Mouse (Mus musculus): ENCODE measurements around the gene Trim54. TPM values are rescaled to one million over a fixed set of nuclear protein-coding genes. Genes with fewer than 3 reads are reported as not detected.

The Trim54 gene
- total RNA-seq (2012; rRNA removed) (not detected in 2 replicates), polyA plus RNA-seq (2012; ENCODE audit: insufficient read depth in 1 of 2, insufficient read length in 2 of 2, low read depth in 1 of 2, low replicate concordance in 2 of 2, missing spikeins in 1 of 2) (not detected)

DNA sequence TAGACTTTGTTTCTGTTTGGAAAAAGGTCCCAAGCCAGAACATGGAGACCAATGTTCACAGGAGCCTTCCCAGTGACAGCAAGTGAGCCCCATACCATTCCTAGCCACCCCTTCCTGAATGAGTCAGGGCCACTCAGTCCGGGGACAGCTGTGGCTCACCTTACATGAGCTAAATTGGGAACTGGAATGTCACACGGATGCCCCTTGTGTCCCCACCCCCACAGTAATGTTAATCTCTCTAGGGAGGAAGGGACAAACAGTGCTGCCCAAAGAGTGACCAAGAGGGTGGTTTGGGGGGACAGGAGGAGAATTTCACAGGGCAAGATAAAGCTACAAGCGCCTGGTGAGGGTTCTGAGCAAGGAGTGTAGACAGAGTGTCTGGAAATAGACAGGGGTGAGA is at the start of gene Trim54:
Trim54 (plus strand) TSS at position 359 of the 400 bp plus-strand sequence.
- Histone ChIP-seq H3K9me3 (replicated peaks; ENCODE audit: insufficient read depth, low read length) (no peaks in the 10 kb centered on the region), H3K9ac (ENCODE audit: control insufficient read depth, low read depth, low read length, poor library complexity, severe bottlenecking) (no peak within 1 kb of the TSS), H3K79me2 (ENCODE audit: control insufficient read depth, insufficient read depth, low read length, poor library complexity) (no peaks in the 10 kb centered on the region), H3K4me1 (ENCODE audit: control insufficient read depth in 1 of 2, insufficient read depth in 2 of 2, low read length in 2 of 2) (peaks cover 1 to 4% of the 10 kb centered on the region in 2 experiments; a peak in 3 of 4 replicates), H3K27ac (ENCODE audit: control insufficient read depth, low read depth, low read length) (no peak within 1 kb of the TSS), H3K27me3 (ENCODE audit: control insufficient read depth in 1 of 2, insufficient read depth in 2 of 2, low read length in 2 of 2) (peaks cover 6 to 18% of the 10 kb centered on the region in 2 experiments), H3K4me3 (ENCODE audit: control insufficient read depth in 1 of 2, insufficient read depth in 1 of 2, low read depth in 2 of 2, low read length in 2 of 2) (no peak within 1 kb of the TSS), H3K36me3 (ENCODE audit: control insufficient read depth in 1 of 2, insufficient read depth in 2 of 2, low read length in 2 of 2) (peaks cover 0 to 4% of the 10 kb centered on the region in 2 experiments; a peak in 1 of 4 replicates)
- no peak for DNase-seq (ENCODE audit: low read depth, low spot score)
- TF ChIP-seq USF1 (IDR thresholded peaks at IDR 0.05; ENCODE audit: low read depth, low read length) (no peak), ELF1 (IDR thresholded peaks at IDR 0.05; ENCODE audit: low read depth, low read length) (no peak), E2F4 (IDR thresholded peaks at IDR 0.05; ENCODE audit: borderline replicate concordance, low read depth, low read length) (no peak), MYB (IDR thresholded peaks at IDR 0.05; ENCODE audit: low read depth, low read length) (no peak), TAL1 (IDR thresholded peaks at IDR 0.05; ENCODE audit: low read length) (no peak), MAZ (IDR thresholded peaks at IDR 0.05; ENCODE audit: low read depth, low read length) (no peak), MEF2A (IDR thresholded peaks at IDR 0.05; ENCODE audit: extremely low read depth, insufficient replicate concordance, low read depth, low read length, poor library complexity, severe bottlenecking) (no peak), MAFK (IDR thresholded peaks at IDR 0.05; ENCODE audit: borderline replicate concordance, low read depth, low read length) (no peak), POLR2A (IDR thresholded peaks at IDR 0.05; ENCODE audit: control insufficient read depth in 1 of 2, insufficient read depth in 1 of 2, low read depth in 1 of 2, low read length in 2 of 2, poor library complexity in 1 of 2) (no peak), SMC3 (IDR thresholded peaks at IDR 0.05; ENCODE audit: low read depth, low read length) (no peak), NELFE (IDR thresholded peaks at IDR 0.05; ENCODE audit: low read depth, low read length) (no peak), TBP (IDR thresholded peaks at IDR 0.05; ENCODE audit: low read depth, low read length) (no peak), CHD2 (IDR thresholded peaks at IDR 0.05; ENCODE audit: low read length) (no peak), EP300 (IDR thresholded peaks at IDR 0.05; ENCODE audit: low read depth in 1 of 2, low read length in 2 of 2) (no peak), ZNF384 (IDR thresholded peaks at IDR 0.05; ENCODE audit: low read depth, low read length) (no peak), BHLHE40 (IDR thresholded peaks at IDR 0.05; ENCODE audit: borderline replicate concordance, low read depth, low read length) (no peak), ZKSCAN1 (IDR thresholded peaks at IDR 0.05; ENCODE audit: low read depth, low read length) (no peak), MAX (IDR thresholded peaks at IDR 0.05; ENCODE audit: low read length) (no peak), HCFC1 (IDR thresholded peaks at IDR 0.05; ENCODE audit: low read depth, low read length) (no peak)

GRCm38 (mm10) chr5:31069810-31070209 is 46.7 kb upstream of the Trim54 start:
- H3K4me3 ChIP-seq (ENCODE audit: control insufficient read depth in 1 of 2, insufficient read depth in 1 of 2, low read depth in 2 of 2, low read length in 2 of 2) = no peak overlapping the region
- H3K36me3 ChIP-seq (ENCODE audit: control insufficient read depth in 1 of 2, insufficient read depth in 2 of 2, low read length in 2 of 2) = peaks cover 0 to 27% of the 10 kb centered on the region in 2 experiments; a peak in 2 of 4 replicates
- H3K27me3 ChIP-seq (ENCODE audit: control insufficient read depth in 1 of 2, insufficient read depth in 2 of 2, low read length in 2 of 2) = no peaks in the 10 kb centered on the region
- no peak overlapping the region for H3K9ac ChIP-seq (ENCODE audit: control insufficient read depth, low read depth, low read length, poor library complexity, severe bottlenecking)
- no peaks in the 10 kb centered on the region for H3K79me2 ChIP-seq (ENCODE audit: control insufficient read depth, insufficient read depth, low read length, poor library complexity)
- TF ChIP-seq RCOR1 (IDR thresholded peaks at IDR 0.05; ENCODE audit: low read depth, low read length) (no peak), GATA1 (IDR thresholded peaks at IDR 0.05; ENCODE audit: low read depth, low read length) (no peak), MEF2A (IDR thresholded peaks at IDR 0.05; ENCODE audit: extremely low read depth, insufficient replicate concordance, low read depth, low read length, poor library complexity, severe bottlenecking) (no peak), ELF1 (IDR thresholded peaks at IDR 0.05; ENCODE audit: low read depth, low read length) (no peak), TBP (IDR thresholded peaks at IDR 0.05; ENCODE audit: low read depth, low read length) (no peak), USF2 (IDR thresholded peaks at IDR 0.05; ENCODE audit: borderline replicate concordance in 1 of 2, insufficient read depth in 1 of 2, low read depth in 1 of 2, low read length in 2 of 2) (no peak), CHD2 (IDR thresholded peaks at IDR 0.05; ENCODE audit: low read length) (no peak), ETS1 (IDR thresholded peaks at IDR 0.05; ENCODE audit: low read depth, low read length) (no peak), MAZ (IDR thresholded peaks at IDR 0.05; ENCODE audit: low read depth, low read length) (no peak), MYB (IDR thresholded peaks at IDR 0.05; ENCODE audit: low read depth, low read length) (no peak), UBTF (IDR thresholded peaks at IDR 0.05; ENCODE audit: borderline replicate concordance, insufficient read depth, low read depth, low read length) (no peak), GABPA (IDR thresholded peaks at IDR 0.05; ENCODE audit: low read depth, low read length) (no peak), ZMIZ1 (IDR thresholded peaks at IDR 0.05; ENCODE audit: low read depth, low read length) (no peak), POLR2AphosphoS2 (IDR thresholded peaks at IDR 0.05; ENCODE audit: low read length) (no peak)
- H3K9me3 ChIP-seq (replicated peaks; ENCODE audit: insufficient read depth, low read length) = no peaks in the 10 kb centered on the region
- no peak for DNase-seq (ENCODE audit: low read depth, low spot score)
- no peaks in the 10 kb centered on the region for H3K4me1 ChIP-seq (ENCODE audit: control insufficient read depth in 1 of 2, insufficient read depth in 2 of 2, low read length in 2 of 2)
- H3K27ac ChIP-seq (ENCODE audit: control insufficient read depth, low read depth, low read length) = no peak overlapping the region
